Mouse (Mus musculus) left cerebral cortex, adult 2 months (tissue): ENCODE results near the gene Pde4d. TPM values are rescaled to one million over a fixed set of nuclear protein-coding genes. Genes with fewer than 3 reads are reported as not detected.

Experiments used
- DNase-seq, 2 experiments: peaks; one replicate each; pipeline ENCODE4 v3.0.0; 2021 to 2022; ENCODE audit warnings: low spot score in 2 of 2, mixed read lengths in 1 of 2; ENCODE audit errors: extremely low spot score in 1 of 2
- H3K27ac ChIP-seq: fragments of 200-600 bp; 2 replicates; pipeline ENCODE4 v1.8.1; 2022
- H3K4me3 ChIP-seq: fragments of 200-600 bp; 2 replicates; pipeline ENCODE4 v1.8.1; 2022
- CTCF ChIP-seq: fragments of 200-600 bp; IDR thresholded peaks from 2 replicates; pipeline ENCODE4 v1.8.1; 2022; ENCODE audit warnings: antibody characterized with exemption, mild to moderate bottlenecking, moderate library complexity
- intact Hi-C: fragments of 180-260 bp; cut with DNase I; formaldehyde crosslinking; loops from one replicate; pipeline ENCODE4 v1.15.1; 2025
- total RNA-seq, 2 experiments: library from RNA; stranded (reverse); gene quantifications; 2 replicates each; pipeline ENCODE4 v1.2.3; 2021

Gene Pde4d
- total RNA-seq, 2 experiments from 2014 or later: 116 to 121 TPM

DNA sequence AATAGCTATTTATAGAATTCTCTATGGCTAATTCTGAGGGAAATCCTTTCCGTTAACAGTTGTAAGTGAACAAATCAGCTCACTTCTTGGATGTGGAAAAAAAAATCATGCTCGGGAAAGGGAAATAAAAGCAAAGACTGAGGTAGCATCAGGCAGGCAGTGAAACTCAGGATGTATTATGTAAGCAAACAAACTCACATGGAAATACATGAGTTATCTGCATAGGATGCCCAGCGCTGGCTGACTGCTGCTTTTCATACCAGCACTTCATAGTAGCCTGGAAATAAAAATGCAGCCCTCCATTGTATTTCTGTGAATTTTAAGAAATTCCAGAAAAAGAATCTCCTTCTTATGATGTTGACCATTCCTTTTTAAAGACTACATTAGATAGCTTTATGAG is 1237.2 kb downstream of the Pde4d start:
- intact Hi-C loops: loop anchor here (5.0 kb wide), 2 partner anchors 45 to 70 kb away; no protein-coding TSS in a partner anchor

DNA sequence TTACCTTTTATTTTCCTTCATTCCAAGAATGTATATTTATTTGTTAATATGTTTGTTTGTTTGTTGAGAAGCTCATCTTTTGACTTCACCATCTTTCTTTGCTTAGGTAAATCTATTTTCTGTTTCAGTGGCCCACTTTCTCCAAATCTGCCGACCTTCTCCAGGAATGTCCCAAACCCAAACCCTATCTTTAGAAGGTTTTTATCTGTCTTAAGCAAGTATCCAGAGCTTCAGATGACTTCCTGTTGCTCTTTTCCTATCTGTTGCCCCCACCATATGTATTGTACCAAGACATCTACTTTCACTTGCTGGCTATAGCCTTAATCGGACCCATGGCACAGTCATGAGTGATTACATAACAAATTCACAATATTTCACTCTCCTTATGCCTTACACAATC is 1238.4 kb downstream of the Pde4d start:
- Histone ChIP-seq H3K4me3 (peak overlapping the region; percentile 73), H3K27ac (no peak overlapping the region)
- intact Hi-C loops: loop anchor here (5.0 kb wide), 2 partner anchors 44 to 71 kb away; no protein-coding TSS in a partner anchor
- DNase-seq: no peak
- no peak for TF ChIP-seq CTCF

More for the DNA sequence above, 1237.2 kb downstream of the Pde4d start:
- DNase-seq: no peak
- TF ChIP-seq CTCF: no peak
- Histone ChIP-seq H3K27ac (peak overlapping the region; percentile 71), H3K4me3 (peak overlapping the region; percentile 73)

DNA sequence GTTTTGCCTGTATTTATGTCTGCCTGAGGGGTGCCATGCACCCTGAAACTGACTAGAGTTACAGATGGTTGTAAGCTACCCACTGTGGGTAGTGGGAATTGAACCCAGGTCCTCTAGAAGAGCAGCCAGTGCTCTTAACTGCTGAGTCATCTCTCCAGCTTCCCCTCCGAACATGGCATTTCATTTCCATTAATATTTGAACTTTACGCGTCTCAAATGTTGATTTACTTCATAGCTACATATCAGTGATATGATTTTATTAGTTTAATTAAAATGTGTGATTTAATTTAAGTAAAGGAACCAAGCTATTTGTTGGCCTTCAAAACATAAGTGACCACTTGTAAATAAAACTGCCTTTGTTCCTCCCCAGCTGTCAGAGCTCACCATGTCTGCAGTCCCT is 1239.4 kb downstream of the Pde4d start:
- DNase-seq: no peak
- no peak for TF ChIP-seq CTCF
- no peak overlapping the region for H3K4me3 ChIP-seq
- H3K27ac ChIP-seq: 0 out of 2 replicates have a peak overlapping the region, but pooled peaks have one; percentile 32
- intact Hi-C loops: loop anchor here (5.0 kb wide), 2 partner anchors 43 to 72 kb away; no protein-coding TSS in a partner anchor

DNA sequence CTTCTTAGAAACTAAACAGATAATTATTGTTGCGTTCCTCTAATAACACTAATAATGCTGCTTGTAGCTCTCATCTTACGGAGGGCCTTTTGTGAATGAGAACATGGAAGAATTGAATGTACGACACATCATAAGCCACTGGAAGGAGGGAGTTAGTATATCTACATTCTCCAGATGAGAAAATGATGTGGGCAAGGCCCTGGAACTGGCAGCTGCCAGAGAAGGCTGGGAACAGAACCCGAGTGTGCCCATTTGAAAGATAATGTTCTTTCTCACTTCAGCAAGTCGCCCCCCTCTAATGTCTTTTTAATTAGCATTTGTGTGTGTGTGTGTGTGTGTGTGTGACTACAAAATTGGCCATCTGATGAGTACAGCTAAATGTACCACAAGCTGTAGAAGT is 1240.8 kb downstream of the Pde4d start:
- no peak for TF ChIP-seq CTCF
- intact Hi-C loops: no loop called here
- no peak overlapping the region for H3K4me3 ChIP-seq
- DNase-seq: no peak
- H3K27ac ChIP-seq: no peak overlapping the region

DNA sequence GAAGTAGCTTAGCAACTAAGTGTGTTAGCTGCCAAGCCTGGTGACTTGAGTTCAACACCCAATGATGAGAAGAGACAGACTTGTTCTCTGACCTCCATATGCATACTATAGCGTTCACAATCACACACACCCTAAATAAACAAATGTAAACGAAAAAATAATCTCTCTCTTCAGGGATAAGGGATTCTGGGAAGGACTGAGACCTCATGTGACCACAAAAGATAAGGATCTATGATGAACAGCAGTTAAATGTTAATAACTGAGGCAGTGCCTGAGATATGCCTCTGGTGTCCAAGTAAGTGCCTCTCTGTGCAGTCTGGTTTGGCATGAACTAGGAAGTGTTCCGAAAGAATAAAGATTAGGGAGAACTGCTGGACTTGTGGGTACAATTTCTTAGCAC is 1243.1 kb downstream of the Pde4d start:
- H3K27ac ChIP-seq: no peak overlapping the region
- TF ChIP-seq CTCF: no peak
- intact Hi-C loops: no loop called here
- no peak overlapping the region for H3K4me3 ChIP-seq
- no peak for DNase-seq

DNA sequence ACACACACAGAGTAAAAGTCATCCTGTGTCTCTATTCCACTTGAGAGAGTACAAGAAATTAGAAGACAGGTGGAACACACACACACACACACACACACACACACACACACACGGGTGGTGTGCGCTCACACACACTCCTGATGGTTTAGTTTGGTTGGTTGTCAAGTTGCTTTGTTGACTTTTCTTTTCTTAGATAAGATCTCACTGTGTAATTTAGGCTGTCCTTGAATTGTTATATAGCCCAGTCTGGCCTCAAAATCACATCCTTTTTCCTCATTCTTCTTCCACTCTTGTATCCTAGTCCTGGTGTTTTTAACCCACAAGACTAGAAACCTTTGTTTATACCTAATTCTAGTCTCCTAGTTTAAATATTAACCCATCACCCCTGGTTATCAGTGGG is 1244.0 kb downstream of the Pde4d start:
- intact Hi-C loops: no loop called here
- no peak overlapping the region for H3K4me3 ChIP-seq
- TF ChIP-seq CTCF: no peak
- no peak overlapping the region; the same call in 1 of the 2 replicates for H3K27ac ChIP-seq
- DNase-seq: no peak

DNA sequence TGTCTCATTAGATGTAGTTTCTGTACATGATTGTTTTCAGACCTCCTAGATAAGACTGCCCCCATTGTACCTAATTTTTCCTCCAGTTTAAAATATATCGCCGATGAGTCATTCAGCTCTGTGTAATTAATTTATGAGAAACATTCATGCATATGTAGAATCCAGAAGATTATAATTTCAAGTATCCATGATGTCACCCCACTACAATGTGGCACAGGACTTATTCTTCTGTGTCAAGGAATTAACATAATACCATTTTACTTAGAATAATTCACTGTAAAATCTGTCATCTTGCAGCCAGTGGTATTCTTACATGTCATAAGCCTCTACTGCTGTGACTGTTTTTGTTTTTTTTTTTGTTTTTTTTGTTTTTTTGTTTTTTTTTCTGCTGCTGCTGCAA is 1244.5 kb downstream of the Pde4d start:
- TF ChIP-seq CTCF: no peak
- intact Hi-C loops: no loop called here
- no peak for DNase-seq
- no peak overlapping the region for H3K4me3 ChIP-seq
- H3K27ac ChIP-seq: no peak overlapping the region; the same call in 1 of the 2 replicates

DNA sequence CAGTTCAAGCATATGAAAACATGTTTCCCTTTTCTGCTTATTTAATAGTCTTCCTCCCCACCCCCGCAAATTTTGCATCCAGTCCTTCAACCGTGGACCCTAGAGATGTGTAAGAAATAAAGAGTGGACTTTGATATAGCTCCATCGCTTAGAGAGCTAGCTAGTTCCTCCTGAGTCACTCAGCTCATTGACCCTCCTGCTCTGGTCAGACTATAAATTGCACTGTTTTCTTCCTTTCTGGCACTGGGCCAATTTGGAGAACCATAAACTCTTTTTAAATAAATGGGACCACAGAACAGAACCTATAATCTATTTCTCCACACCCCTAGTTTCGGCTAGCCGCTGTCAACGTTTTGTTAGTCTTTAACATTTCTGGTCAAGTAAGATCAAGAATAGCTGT is 1245.3 kb downstream of the Pde4d start:
- no peak overlapping the region for H3K4me3 ChIP-seq
- TF ChIP-seq CTCF: no peak
- H3K27ac ChIP-seq: no peak overlapping the region
- intact Hi-C loops: no loop called here
- DNase-seq: no peak

DNA sequence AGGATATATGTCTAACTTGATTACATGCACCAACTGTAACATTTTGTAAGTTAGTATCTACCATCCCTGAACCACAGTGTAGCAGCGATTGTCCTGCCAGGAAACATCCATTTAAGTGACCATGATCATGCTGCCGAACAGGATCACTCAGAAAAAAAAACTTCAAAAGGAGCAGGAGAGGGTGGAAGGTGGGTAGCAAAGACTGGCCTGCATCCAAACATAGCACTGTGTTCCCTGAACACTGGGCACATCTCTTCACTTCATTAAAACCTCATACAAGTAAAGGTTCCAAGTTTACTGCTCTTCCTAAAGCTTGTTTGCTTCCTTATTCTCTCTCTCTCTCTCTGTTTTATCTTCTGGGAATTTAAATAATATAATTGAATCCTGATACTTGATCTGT is 1256.4 kb downstream of the Pde4d start:
- intact Hi-C loops: no loop called here
- no peak for TF ChIP-seq CTCF
- DNase-seq: no peak

DNA sequence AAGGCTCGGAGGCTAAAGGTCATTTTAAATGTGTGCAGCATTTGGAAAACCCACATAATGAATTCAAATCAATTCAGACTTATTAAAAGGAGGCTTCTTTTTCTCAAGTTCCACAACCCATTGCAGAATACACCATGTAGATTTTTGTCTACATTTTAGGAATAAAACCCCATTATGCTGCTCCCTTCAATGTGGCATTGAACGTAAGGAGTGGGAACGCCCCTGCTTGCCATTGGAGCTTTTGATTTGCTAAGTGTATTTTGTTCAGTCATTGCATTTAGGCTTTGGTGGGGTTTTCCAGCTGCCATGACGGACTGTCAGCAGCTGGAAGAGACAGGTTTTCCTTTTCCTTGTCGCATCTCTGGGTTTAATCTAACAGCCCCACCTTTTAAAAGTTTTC is 1256.8 kb downstream of the Pde4d start:
- Histone ChIP-seq H3K27ac (no peak overlapping the region), H3K4me3 (no peak overlapping the region)

More for the DNA sequence above, 1256.4 kb downstream of the Pde4d start:
- Histone ChIP-seq H3K4me3 (no peak overlapping the region), H3K27ac (no peak overlapping the region)

DNA sequence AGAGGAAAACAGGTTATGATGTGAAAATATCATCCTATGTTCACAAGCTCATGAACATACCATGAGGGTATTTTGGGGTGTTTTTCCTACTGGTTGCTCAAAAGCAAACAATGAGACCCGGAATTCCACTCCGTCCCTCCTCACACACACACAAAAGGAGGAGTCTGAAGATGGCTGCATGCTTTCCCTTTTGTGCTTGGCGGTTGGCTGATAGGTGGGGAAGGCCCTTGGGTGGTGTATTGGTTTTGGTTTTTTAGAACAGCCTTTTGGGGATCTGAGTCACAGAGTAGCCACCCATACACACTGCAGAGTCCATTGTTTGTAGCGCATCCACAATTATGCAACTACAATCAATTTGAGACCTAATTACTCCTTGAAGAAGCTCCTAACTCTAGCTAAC is 1257.4 kb downstream of the Pde4d start:
- intact Hi-C loops: no loop called here
- no peak for DNase-seq
- Histone ChIP-seq H3K4me3 (no peak overlapping the region), H3K27ac (no peak overlapping the region)
- no peak for TF ChIP-seq CTCF

More for the DNA sequence above, 1256.8 kb downstream of the Pde4d start:
- no peak for DNase-seq
- intact Hi-C loops: no loop called here
- TF ChIP-seq CTCF: no peak

DNA sequence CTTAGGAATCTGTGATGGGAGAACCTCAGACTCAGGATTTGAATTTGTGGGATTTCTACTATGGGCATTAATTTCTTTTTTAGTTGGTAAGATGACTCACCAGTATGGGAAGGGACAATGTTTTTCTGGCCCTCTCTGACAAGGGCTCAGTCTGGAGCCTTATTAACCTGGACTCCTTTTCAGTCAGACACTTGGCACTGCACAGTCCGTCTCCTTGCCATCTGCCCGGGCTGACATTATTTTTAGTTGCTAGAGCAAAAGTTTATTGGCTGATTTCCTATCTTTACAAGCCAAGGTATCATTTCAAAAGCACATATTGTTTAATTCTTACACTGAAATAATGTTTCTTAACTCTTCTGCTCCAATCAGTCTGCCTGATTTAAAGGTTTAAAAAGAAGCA is 1258.6 kb downstream of the Pde4d start:
- Histone ChIP-seq H3K27ac (no peak overlapping the region), H3K4me3 (no peak overlapping the region)
- no peak for TF ChIP-seq CTCF
- intact Hi-C loops: no loop called here
- no peak for DNase-seq

DNA sequence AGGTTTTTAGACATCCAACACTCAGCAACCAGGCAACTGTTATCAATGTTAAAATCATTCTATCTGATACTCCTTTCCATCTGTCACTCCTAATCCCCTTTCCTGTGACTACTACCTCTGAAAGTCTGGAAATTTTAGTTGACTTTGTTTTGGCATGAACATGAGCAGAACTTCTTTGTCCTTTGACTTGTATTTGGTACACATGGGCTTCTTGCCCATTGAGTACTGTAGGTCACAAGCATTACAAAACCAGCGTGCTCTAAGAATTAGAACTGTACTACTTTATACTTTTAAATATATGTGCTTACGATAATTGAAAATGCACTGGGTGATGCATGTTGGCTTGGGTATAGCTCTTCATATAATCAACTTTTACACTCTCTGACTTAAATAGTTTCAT is 1264.8 kb downstream of the Pde4d start:
- Histone ChIP-seq H3K4me3 (no peak overlapping the region), H3K27ac (no peak overlapping the region)
- no peak for DNase-seq
- no peak for TF ChIP-seq CTCF
- intact Hi-C loops: no loop called here
